Mouse (Mus musculus): Measurements from ENCODE around the gene Miip.
"Not testable (repeated sequence)": the region's sequence is repeated elsewhere in the genome, so short reads cannot be mapped to it uniquely, and the experiment has no call there.

Gene Miip

GRCm38 (mm10) chr4:147875852-147876575, 7.4 kb upstream of the Miip start:
- no peak for ATAC-seq (ENCODE audit: low TSS enrichment)

GRCm38 (mm10) chr4:147869238-147869637, 622 bp upstream of the Miip start:
- no peak for ATAC-seq (ENCODE audit: low TSS enrichment)

GRCm38 (mm10) chr4:147867563-147868449, 810 bp downstream of the Miip start:
- no peak; the same call in 1 of the 2 replicates for ATAC-seq (ENCODE audit: low TSS enrichment)

GRCm38 (mm10) chr4:147866793-147867192, 1.8 kb downstream of the Miip start:
- not testable (repeated sequence) for ATAC-seq (ENCODE audit: low TSS enrichment)

- no peak for ATAC-seq (ENCODE audit: low TSS enrichment)
Measured at GRCm38 (mm10) chr4:147866056-147866455, 2.6 kb downstream of the Miip start.

GRCm38 (mm10) chr4:147865651-147866050, 3.0 kb downstream of the Miip start:
- no peak for ATAC-seq (ENCODE audit: low TSS enrichment)

GRCm38 (mm10) chr4:147862051-147862450, 6.6 kb downstream of the Miip start:
- ATAC-seq (ENCODE audit: low TSS enrichment) = no peak

GRCm38 (mm10) chr4:147850776-147851175, 17.8 kb downstream of the Miip start:
- ATAC-seq (ENCODE audit: low TSS enrichment) = no peak

GRCm38 (mm10) chr4:147848584-147848991, 20.0 kb downstream of the Miip start:
- peak; percentile 79 for ATAC-seq (ENCODE audit: low TSS enrichment)

- ATAC-seq (ENCODE audit: low TSS enrichment) = peak; percentile 97
Measured at GRCm38 (mm10) chr4:147847614-147848583, 20.7 kb downstream of the Miip start, which contains the start of gene Zfp933. Gene Zfp933, minus strand, starts transcription at chr4:147848366.

GRCm38 (mm10) chr4:147842871-147843270, 25.7 kb downstream of the Miip start:
- no peak for ATAC-seq (ENCODE audit: low TSS enrichment)

GRCm38 (mm10) chr4:147839282-147839681, 29.3 kb downstream of the Miip start:
- not testable (repeated sequence) for ATAC-seq (ENCODE audit: low TSS enrichment)

GRCm38 (mm10) chr4:147824389-147824788, 44.2 kb downstream of the Miip start:
- no peak for ATAC-seq (ENCODE audit: low TSS enrichment)

GRCm38 (mm10) chr4:147821414-147821813, 47.2 kb downstream of the Miip start:
- ATAC-seq (ENCODE audit: low TSS enrichment) = not testable (repeated sequence)

- not testable (repeated sequence) for ATAC-seq (ENCODE audit: low TSS enrichment)
Measured at GRCm38 (mm10) chr4:147819659-147820058, 49.0 kb downstream of the Miip start.

GRCm38 (mm10) chr4:147814592-147815167, 53.9 kb downstream of the Miip start:
- no peak for ATAC-seq (ENCODE audit: low TSS enrichment)

- no peak for ATAC-seq (ENCODE audit: low TSS enrichment)
Measured at GRCm38 (mm10) chr4:147813249-147813765, 55.3 kb downstream of the Miip start.

All from frontal cortex, adult (tissue).